Mouse (Mus musculus): ENCODE measurements around the gene Nxf1. TPM values are rescaled to one million over a fixed set of nuclear protein-coding genes. Genes with fewer than 3 reads are reported as not detected.
"Not testable (repeated sequence)": the region's sequence is repeated elsewhere in the genome, so short reads cannot be mapped to it uniquely, and the experiment has no call there.

Nxf1 gene
- total RNA-seq, 2 experiments from 2014 or later = 37.8 to 41.5 TPM

DNA sequence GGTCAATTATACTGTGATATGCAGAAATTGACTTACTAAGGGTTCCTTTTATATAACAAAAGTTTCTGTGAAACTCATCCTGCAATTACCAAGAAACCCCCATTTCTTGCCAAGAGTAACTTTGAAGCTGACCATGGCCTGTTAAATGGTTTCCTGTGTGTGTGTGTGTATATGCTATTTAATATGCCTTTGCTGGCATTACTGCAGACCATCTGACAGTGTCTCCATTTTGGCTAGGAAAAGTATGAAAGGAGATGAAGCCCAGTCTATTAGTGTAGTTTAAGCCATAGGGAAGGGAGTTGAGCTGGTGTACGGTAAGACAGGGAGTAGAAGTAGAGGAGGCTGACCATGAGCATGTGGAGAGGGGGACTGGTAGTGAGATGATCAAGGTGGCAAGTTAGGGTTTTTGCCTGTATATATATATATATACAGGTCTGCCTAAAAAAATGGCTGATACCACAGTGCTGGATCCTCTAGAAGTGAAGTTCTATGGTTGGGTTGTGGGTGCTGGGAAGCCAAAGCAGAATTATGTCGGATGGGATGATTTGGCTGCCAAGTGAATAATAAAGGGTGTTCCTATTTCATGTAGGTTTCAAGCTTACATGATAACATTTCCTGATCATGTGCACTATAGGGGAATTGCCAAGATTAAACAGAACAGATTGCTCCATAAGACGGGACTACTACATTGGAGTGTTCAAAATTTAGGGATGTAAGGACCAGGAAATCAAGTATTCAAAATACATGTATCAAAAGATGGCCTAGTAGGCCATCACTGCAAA, 30.1 kb upstream of the Nxf1 start:
- DNase-seq = no peak
- TF ChIP-seq CTCF (IDR thresholded peaks at IDR 0.05) = no peak
- H3K27ac ChIP-seq = no peak overlapping the region
- no peak overlapping the region for H3K4me3 ChIP-seq
- intact Hi-C loops (cut with DNase I) = no loop called here

DNA sequence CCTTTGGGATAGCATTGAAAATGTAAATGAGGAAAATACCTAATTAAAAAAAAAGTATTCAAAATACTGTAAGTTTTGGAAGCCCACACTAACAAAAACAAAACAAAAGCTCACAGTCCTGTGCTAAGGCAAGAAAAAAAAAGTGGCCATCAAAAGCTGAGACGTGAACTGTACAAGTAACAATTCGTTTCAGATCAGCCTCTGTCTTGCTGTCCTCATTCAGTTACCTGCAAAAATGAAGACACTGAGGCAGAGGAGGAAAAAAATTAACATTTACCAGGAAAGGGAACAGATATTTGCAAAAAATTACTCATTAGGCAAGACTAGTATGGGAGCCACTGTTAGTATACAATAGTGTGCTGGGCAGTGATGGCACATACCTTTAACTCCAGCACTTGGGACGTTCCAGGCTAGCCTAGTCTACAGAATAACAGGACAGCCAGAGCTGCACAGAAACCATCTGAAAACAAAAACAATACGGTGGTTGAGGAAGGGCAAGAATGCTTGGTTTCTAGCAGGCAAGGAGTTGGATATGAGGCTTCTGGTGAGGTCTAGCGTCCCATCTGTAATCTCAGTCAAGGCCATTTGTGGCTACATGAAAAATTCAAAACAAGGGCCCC, 29.3 kb upstream of the Nxf1 start:
- Histone ChIP-seq H3K27ac (no peak overlapping the region), H3K4me3 (no peak overlapping the region)
- no peak for TF ChIP-seq CTCF (IDR thresholded peaks at IDR 0.05)
- intact Hi-C loops (cut with DNase I) = no loop called here
- DNase-seq = no peak

- H3K4me3 ChIP-seq; DNase-seq; H3K27ac ChIP-seq; intact Hi-C loops (cut with DNase I): not testable (repeated sequence)
Observed at GRCm38 (mm10) chr19:8728335-8729099, 28.4 kb upstream of the Nxf1 start.

GRCm38 (mm10) chr19:8734334-8734733, 22.5 kb upstream of the Nxf1 start:
- Histone ChIP-seq H3K27ac (no peak overlapping the region), H3K4me3 (no peak overlapping the region)
- TF ChIP-seq CTCF (IDR thresholded peaks at IDR 0.05) = no peak
- no peak for DNase-seq
- intact Hi-C loops (cut with DNase I) = no loop called here

- peak within 1 kb of the TSS; percentile 87 for H3K4me3 ChIP-seq
- peak within 1 kb of the TSS; percentile 95 for H3K27ac ChIP-seq
- peak; percentile 95 for DNase-seq
- intact Hi-C loops (cut with DNase I) = no loop called here
- no peak for TF ChIP-seq CTCF (IDR thresholded peaks at IDR 0.05)
Observed at GRCm38 (mm10) chr19:8735389-8736159, 21.3 kb upstream of the Nxf1 start, which contains the start of gene Wdr74. Gene Wdr74 (plus strand): TSS chr19:8735827.

- peak overlapping the region; percentile 95 for H3K27ac ChIP-seq
- DNase-seq = no peak
- TF ChIP-seq CTCF (IDR thresholded peaks at IDR 0.05) = no peak
- intact Hi-C loops (cut with DNase I) = no loop called here
- H3K4me3 ChIP-seq = peak overlapping the region; percentile 87
Observed at GRCm38 (mm10) chr19:8736160-8736467, 20.8 kb upstream of the Nxf1 start.

- TF ChIP-seq CTCF (IDR thresholded peaks at IDR 0.05) = no peak
- intact Hi-C loops (cut with DNase I) = no loop called here
- Histone ChIP-seq H3K4me3 (no peak overlapping the region), H3K27ac (no peak overlapping the region)
- no peak for DNase-seq
Observed at GRCm38 (mm10) chr19:8738911-8739310, 18.0 kb upstream of the Nxf1 start.

GRCm38 (mm10) chr19:8739646-8740045, 17.2 kb upstream of the Nxf1 start:
- Histone ChIP-seq H3K27ac (no peak overlapping the region), H3K4me3 (no peak overlapping the region)
- no peak for TF ChIP-seq CTCF (IDR thresholded peaks at IDR 0.05)
- intact Hi-C loops (cut with DNase I) = loop anchor here (2.0 kb wide), 1 partner anchor 17 kb away; the partner anchor contains the start of gene Nxf1
- DNase-seq = no peak

DNA sequence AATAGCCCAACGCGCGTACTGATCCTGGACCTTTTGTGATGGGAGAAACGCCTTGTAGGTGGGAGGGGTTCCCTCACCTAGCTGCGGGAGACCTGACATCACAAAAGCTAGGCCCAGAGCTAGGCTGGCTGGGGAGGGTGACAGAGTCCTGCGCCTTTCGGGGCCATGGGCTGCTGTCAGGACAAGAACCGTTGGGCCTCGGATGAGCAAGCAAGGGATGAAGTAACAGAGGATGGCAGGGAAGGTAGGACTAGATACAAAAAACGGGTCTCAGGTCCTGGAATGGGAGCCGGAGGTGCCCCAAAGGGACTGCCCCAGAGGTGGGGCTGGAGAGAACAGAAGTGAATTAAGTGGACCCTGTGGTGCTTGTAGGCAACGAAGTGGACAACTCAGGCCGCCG, 16.3 kb upstream of the Nxf1 start, which contains the start of gene 1700092M07Rik:
TSS of gene 1700092M07Rik (plus strand) at position 116 of the 400 bp plus-strand sequence.
- intact Hi-C loops (cut with DNase I) = loop anchor here (2.0 kb wide), 1 partner anchor 16 kb away; the partner anchor contains the start of gene Nxf1
- DNase-seq = peak; percentile 26
- no peak for TF ChIP-seq CTCF (IDR thresholded peaks at IDR 0.05)

DNA sequence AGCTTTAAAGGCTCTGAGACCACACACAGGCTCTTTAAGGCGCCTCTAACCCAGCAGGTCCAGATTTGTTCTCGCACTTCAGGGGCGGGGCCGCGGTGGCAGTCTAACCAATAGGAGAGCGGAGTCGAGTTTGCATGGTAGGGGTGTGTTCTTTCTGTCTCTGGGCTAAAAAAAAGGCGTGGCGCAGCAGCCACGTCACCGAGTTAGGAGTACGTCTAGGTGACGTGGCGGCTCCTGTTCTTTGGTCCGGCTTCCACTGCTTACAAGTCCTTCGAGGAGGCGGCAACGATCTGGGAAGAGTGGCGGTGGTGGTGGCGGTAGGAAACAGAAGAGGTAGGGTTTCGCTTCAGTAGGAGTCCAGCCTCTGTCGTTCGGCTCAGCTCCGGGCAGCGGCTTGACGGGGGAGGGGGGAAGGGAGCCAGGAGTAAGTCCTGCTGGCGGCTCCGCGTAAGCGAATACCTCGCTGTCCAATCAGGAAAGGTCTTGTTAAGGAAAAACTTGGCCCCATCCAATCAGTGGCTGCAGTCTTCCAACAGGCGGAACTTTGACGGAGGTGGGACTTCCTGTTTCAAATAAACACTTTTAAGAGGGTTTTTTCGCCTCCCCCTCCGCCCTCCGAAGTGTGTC, 15.5 kb upstream of the Nxf1 start, which contains the start of gene Stx5a:
TSS of gene Stx5a (plus strand) at position 171 of the 627 bp plus-strand sequence.
- H3K4me3 ChIP-seq = peak within 1 kb of the TSS; percentile 74
- H3K27ac ChIP-seq = peak within 1 kb of the TSS; percentile 99
- intact Hi-C loops (cut with DNase I) = loop anchor here (2.0 kb wide), 1 partner anchor 15 kb away; the partner anchor contains the start of gene Nxf1
- peak; percentile 96 for DNase-seq
- TF ChIP-seq CTCF (IDR thresholded peaks at IDR 0.05) = no peak; the same call in 1 of the 2 replicates

More for the DNA sequence above, 16.3 kb upstream of the Nxf1 start, which contains the start of gene 1700092M07Rik:
- Histone ChIP-seq H3K4me3 (peak within 1 kb of the TSS; percentile 74), H3K27ac (peak within 1 kb of the TSS; percentile 99)

DNA sequence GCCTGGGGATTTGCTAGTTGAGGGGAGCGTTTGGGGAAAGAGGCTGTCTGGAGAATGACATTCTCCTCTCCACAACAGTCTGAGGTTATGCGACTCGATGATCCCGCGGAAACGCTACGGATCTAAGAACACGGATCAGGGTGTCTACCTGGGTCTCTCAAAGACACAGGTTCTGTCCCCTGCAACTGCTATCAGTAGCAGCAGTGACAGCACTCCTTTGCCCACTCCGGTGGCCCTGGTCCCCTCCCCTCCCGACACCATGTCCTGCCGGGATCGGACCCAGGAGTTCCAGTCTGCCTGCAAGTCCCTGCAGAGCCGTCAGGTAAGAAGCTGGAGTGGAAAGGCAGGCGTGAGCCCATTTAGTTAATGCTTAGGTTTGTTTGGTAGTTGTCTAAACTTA, 14.7 kb upstream of the Nxf1 start:
- peak; percentile 26 for DNase-seq
- no peak for TF ChIP-seq CTCF (IDR thresholded peaks at IDR 0.05)
- intact Hi-C loops (cut with DNase I) = no loop called here
- H3K4me3 ChIP-seq = peak overlapping the region; percentile 74
- H3K27ac ChIP-seq = peak overlapping the region; percentile 99
